Mouse (Mus musculus): Measurements from ENCODE around the gene Prkra.

DNA sequence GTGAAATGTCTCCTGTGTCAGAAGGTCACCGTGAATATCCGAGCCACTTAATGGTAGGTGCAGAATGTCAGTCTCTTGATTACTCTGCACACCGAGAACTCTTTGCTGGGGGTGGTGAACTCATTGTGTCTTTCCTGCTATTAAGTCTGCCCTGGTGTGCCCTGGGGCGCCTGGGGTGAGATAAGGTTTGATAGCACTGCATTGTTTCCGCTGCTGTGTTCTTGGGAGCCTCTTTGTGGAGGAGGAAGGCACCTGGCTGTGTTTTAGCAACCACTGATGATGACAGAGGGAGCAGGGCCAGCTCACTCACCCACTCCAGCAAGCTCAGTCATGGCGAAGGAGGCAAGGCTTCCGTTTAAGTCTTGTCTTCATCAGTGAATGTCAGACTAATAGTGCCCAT, 40.3 kb upstream of the Prkra start:
- no peak for TF ChIP-seq TAL1 (IDR thresholded peaks at IDR 0.05; ENCODE audit: low read length)
- TF ChIP-seq GATA1 (IDR thresholded peaks at IDR 0.05; ENCODE audit: low read length) = no peak
